26 mouse cellular contexts compared by ENCODE assay signal in genomic region chr1:57144181-57144580, GRCm38 (mm10).
"Had no signal": no experiment of that assay in that cellular context is flagged by ENCODE, and none has a peak within 500 bp of the region (broad histone marks: within the 10 kb centered on the region; RNA-seq: fewer than 3 reads in every experiment).

No protein-coding gene starts in this region.

- H3K4me3 ChIP-seq: heart, embryonic 10.5 days; heart, embryonic 12.5 days; hindbrain, embryonic 10.5 days; hindbrain, embryonic 12.5 days; intestine, embryonic 15.5 days; limb, embryonic 13.5 days; limb, embryonic 15.5 days; liver, embryonic 12.5 days had no signal

- H3K4me2 ChIP-seq: heart, embryonic 12.5 days; hindbrain, embryonic 12.5 days; hindbrain, embryonic 14.5 days; intestine, embryonic 15.5 days; limb, embryonic 13.5 days; limb, embryonic 15.5 days; liver, embryonic 12.5 days had no signal

- H3K27me3 ChIP-seq: heart, embryonic 12.5 days; hindbrain, embryonic 12.5 days; intestine, embryonic 15.5 days; limb, embryonic 13.5 days; limb, embryonic 15.5 days; liver, embryonic 12.5 days had no signal

- H3K9me3 ChIP-seq: heart, embryonic 10.5 days; heart, embryonic 12.5 days; hindbrain, embryonic 10.5 days; hindbrain, embryonic 12.5 days; intestine, embryonic 15.5 days; limb, embryonic 15.5 days; liver, embryonic 12.5 days had no signal

- H3K27ac ChIP-seq: heart, embryonic 10.5 days; hindbrain, embryonic 10.5 days; hindbrain, embryonic 12.5 days; hindbrain, embryonic 14.5 days; intestine, embryonic 15.5 days; limb, embryonic 13.5 days; limb, embryonic 15.5 days; liver, embryonic 12.5 days; liver, embryonic 14.5 days had no signal

- H3K9ac ChIP-seq: heart, embryonic 12.5 days; hindbrain, embryonic 12.5 days; hindbrain, embryonic 14.5 days; intestine, embryonic 15.5 days; limb, embryonic 13.5 days; limb, embryonic 15.5 days; liver, embryonic 12.5 days; liver, embryonic 14.5 days had no signal

- DNase-seq: gastrocnemius, postnatal 14 days; gastrocnemius, postnatal 36 days; heart, adult 18-20 months; heart, postnatal 10 days; heart, postnatal 4 days; kidney, adult 18-20 months; kidney, adult 8-10 months; kidney, postnatal 10 days; kidney, postnatal 25 days; kidney, postnatal 4 days; layer of hippocampus, adult 9-11 months; layer of hippocampus, postnatal 36 days; left cerebral cortex, postnatal 4 days had no signal

- H3K36me3 ChIP-seq: heart, embryonic 10.5 days; heart, embryonic 12.5 days; hindbrain, embryonic 10.5 days; hindbrain, embryonic 12.5 days; intestine, embryonic 15.5 days; limb, embryonic 13.5 days; limb, embryonic 15.5 days; liver, embryonic 12.5 days had no signal

- H3K4me1 ChIP-seq: heart, embryonic 10.5 days; heart, embryonic 12.5 days; hindbrain, embryonic 10.5 days; hindbrain, embryonic 12.5 days; intestine, embryonic 15.5 days; liver, embryonic 12.5 days had no signal

- ATAC-seq: hindbrain, embryonic 16.5 days; inflammation-experienced regulatory T-cells, adult 6 months; intestine, embryonic 15.5 days; intestine, postnatal 0 days; liver, embryonic 12.5 days had no signal
